Mouse (Mus musculus) limb, embryonic 14.5 days (tissue): ENCODE measurements around the gene Gm2115. TPM values are rescaled to one million over a fixed set of nuclear protein-coding genes. Genes with fewer than 3 reads are reported as not detected.

Source experiments
- ATAC-seq: fragments of 200-750 bp; cut with Nextera tagmentation; 2 replicates; pipeline ENCODE4 v1.8.0; 2017; ENCODE audit warnings: low read depth, moderate number of reproducible peaks, moderate TSS enrichment; ENCODE audit not compliant: low FRiP score
- DNase-seq: peaks from one replicate; pipeline ENCODE4 v3.0.0-alpha.2; 2015; ENCODE audit warnings: low spot score
- H3K27ac ChIP-seq: fragments of 300-500 bp; sonication (generic); replicated peaks from 2 replicates; pipeline ENCODE4 v1.5.1; 2014; ENCODE audit warnings: low read depth, mild to moderate bottlenecking, low read length, moderate library complexity, mixed read lengths
- H3K27me3 ChIP-seq: fragments of 300-500 bp; sonication (generic); 2 replicates; pipeline ENCODE4 v1.6.1; 2014; ENCODE audit warnings: low read length, mixed read lengths; ENCODE audit not compliant: control insufficient read depth, insufficient read depth
- H3K36me3 ChIP-seq: fragments of 300-500 bp; sonication (generic); 2 replicates; pipeline ENCODE4 v1.6.1; 2014; ENCODE audit warnings: mild to moderate bottlenecking, low read length, moderate library complexity, mixed read lengths; ENCODE audit not compliant: control insufficient read depth, insufficient read depth
- H3K4me1 ChIP-seq: fragments of 300-500 bp; sonication (generic); 2 replicates; pipeline ENCODE4 v1.6.1; 2014; ENCODE audit warnings: antibody characterized with exemption, low read length, mixed read lengths; ENCODE audit not compliant: control insufficient read depth, insufficient read depth
- H3K4me2 ChIP-seq: fragments of 300-500 bp; sonication (generic); replicated peaks from 2 replicates; pipeline ENCODE4 v1.6.1; 2014; ENCODE audit warnings: low read depth, mild to moderate bottlenecking, low read length, moderate library complexity; ENCODE audit not compliant: severe bottlenecking
- H3K4me3 ChIP-seq: fragments of 300-500 bp; sonication (generic); replicated peaks from 2 replicates; pipeline ENCODE4 v1.5.1; 2014; ENCODE audit warnings: low read length
- H3K9ac ChIP-seq: fragments of 300-500 bp; sonication (generic); 2 replicates; pipeline ENCODE4 v1.6.1; 2014; ENCODE audit warnings: mild to moderate bottlenecking, low read depth, low read length, moderate library complexity; ENCODE audit not compliant: severe bottlenecking
- H3K9me3 ChIP-seq: fragments of 300-500 bp; sonication (generic); 2 replicates; pipeline ENCODE4 v1.6.1; 2016; ENCODE audit warnings: low read length; ENCODE audit not compliant: control insufficient read depth
- POLR2A ChIP-seq: fragments of 200-500 bp; IDR thresholded peaks from 2 replicates; pipeline ENCODE4 v1.8.0; 2012; ENCODE audit warnings: inconsistent platforms, mild to moderate bottlenecking, moderate library complexity, borderline replicate concordance; ENCODE audit not compliant: insufficient read depth, insufficient read length; ENCODE audit errors: extremely low read depth
- WGBS: fragments of 180-500 bp; shearing (Covaris S2); extraction: QIAGEN DNeasy Blood & Tissue Kit; methylation state at CpG from one replicate; pipeline ENCODE4 v1.1.7; 2014; 5-methylcytosine and 5-hydroxymethylcytosine counted together
- polyA plus RNA-seq, 2 experiments: library from polyadenylated mRNA; depleted of rRNA in 1 of 2; stranded (reverse) in 1 of 2; unstranded in 1 of 2; fragments of >200 nt; fragmentation: Nextera tagmentation in 1 of 2; extraction: Ambion mirVana in 1 of 2; gene quantifications; 2 replicates each; pipeline versions ENCODE4 v1.2.1 to v1.2.3; 2012 to 2014

Gene Gm2115
- polyA plus RNA-seq, 2 experiments = 0.97 to 0.99 TPM

- no peaks in the 10 kb centered on the region for H3K27me3 ChIP-seq
- H3K4me3 ChIP-seq = no peak overlapping the region
- H3K9ac ChIP-seq = no peak overlapping the region
- no peak overlapping the region for H3K4me2 ChIP-seq
- TF ChIP-seq POLR2A = no peak
- no peak overlapping the region for H3K27ac ChIP-seq
- H3K4me1 ChIP-seq = no peaks in the 10 kb centered on the region
- no peak for ATAC-seq
- no peaks in the 10 kb centered on the region for H3K9me3 ChIP-seq
- DNase-seq = no peak
- WGBS = 45% methylated on average over 4 of the region's 4 CpGs
- no peaks in the 10 kb centered on the region for H3K36me3 ChIP-seq
These were observed 17.9 kb downstream of the Gm2115 start for GRCm38 (mm10) chr7:84546667-84547066.

- WGBS = 84% methylated on average over 2 of the region's 2 CpGs
These were observed 22.7 kb downstream of the Gm2115 start for GRCm38 (mm10) chr7:84551472-84551871.

GRCm38 (mm10) chr7:84555294-84555693 is 26.5 kb downstream of the Gm2115 start:
- no peaks in the 10 kb centered on the region for H3K27me3 ChIP-seq
- no peak overlapping the region for H3K4me2 ChIP-seq
- H3K27ac ChIP-seq = no peak overlapping the region
- peaks cover 2% of the 10 kb centered on the region; the same call in 1 of the 2 replicates for H3K4me1 ChIP-seq
- 83% methylated on average over 3 of the region's 3 CpGs for WGBS
- no peaks in the 10 kb centered on the region for H3K36me3 ChIP-seq
- no peaks in the 10 kb centered on the region for H3K9me3 ChIP-seq
- TF ChIP-seq POLR2A = no peak
- ATAC-seq (no peak), DNase-seq (no peak)
- no peak overlapping the region for H3K9ac ChIP-seq
- no peak overlapping the region for H3K4me3 ChIP-seq

More at GRCm38 (mm10) chr7:84551472-84551871, 22.7 kb downstream of the Gm2115 start:
- Histone ChIP-seq H3K4me2 (no peak overlapping the region), H3K27ac (no peak overlapping the region), H3K4me3 (no peak overlapping the region), H3K9ac (no peak overlapping the region), H3K9me3 (no peaks in the 10 kb centered on the region), H3K36me3 (no peaks in the 10 kb centered on the region), H3K27me3 (no peaks in the 10 kb centered on the region), H3K4me1 (no peaks in the 10 kb centered on the region)
- TF ChIP-seq POLR2A = no peak
- ATAC-seq (no peak), DNase-seq (no peak)

- no peaks in the 10 kb centered on the region for H3K27me3 ChIP-seq
- no peaks in the 10 kb centered on the region for H3K9me3 ChIP-seq
- ATAC-seq (no peak), DNase-seq (peak; percentile 21)
- no peak overlapping the region for H3K27ac ChIP-seq
- no peaks in the 10 kb centered on the region for H3K36me3 ChIP-seq
- H3K4me2 ChIP-seq = no peak overlapping the region
- H3K4me3 ChIP-seq = no peak overlapping the region
- no peak for TF ChIP-seq POLR2A
- H3K4me1 ChIP-seq = peaks cover 2% of the 10 kb centered on the region; the same call in 1 of the 2 replicates
- no peak overlapping the region for H3K9ac ChIP-seq
- whole genome bisulfite sequencing = 44% methylated on average over 3 of the region's 3 CpGs
These were observed 28.6 kb downstream of the Gm2115 start for GRCm38 (mm10) chr7:84557332-84557731.

- Histone ChIP-seq H3K27me3 (no peaks in the 10 kb centered on the region), H3K27ac (no peak overlapping the region), H3K4me2 (no peak overlapping the region), H3K4me3 (no peak overlapping the region), H3K4me1 (peaks cover 2% of the 10 kb centered on the region; the same call in 1 of the 2 replicates), H3K9ac (no peak overlapping the region), H3K9me3 (no peaks in the 10 kb centered on the region), H3K36me3 (no peaks in the 10 kb centered on the region)
- no peak for TF ChIP-seq POLR2A
- DNase-seq = no peak
- ATAC-seq = no peak
- WGBS = 92% methylated on average over 1 of the region's 1 CpGs
These were observed 31.7 kb downstream of the Gm2115 start for GRCm38 (mm10) chr7:84560500-84560899.

GRCm38 (mm10) chr7:84564236-84564635 is 35.5 kb downstream of the Gm2115 start:
- no peak for TF ChIP-seq POLR2A
- H3K27me3 ChIP-seq = no peaks in the 10 kb centered on the region
- H3K36me3 ChIP-seq = no peaks in the 10 kb centered on the region
- no peaks in the 10 kb centered on the region for H3K4me1 ChIP-seq
- 78% methylated on average over 3 of the region's 3 CpGs for WGBS
- ATAC-seq (no peak), DNase-seq (no peak)
- no peak overlapping the region for H3K9ac ChIP-seq
- H3K4me3 ChIP-seq = no peak overlapping the region
- H3K9me3 ChIP-seq = no peaks in the 10 kb centered on the region
- H3K4me2 ChIP-seq = no peak overlapping the region
- no peak overlapping the region for H3K27ac ChIP-seq
